Mouse (Mus musculus) left cerebral cortex, adult 2 months (tissue): ENCODE results near the gene Masp1. TPM values are rescaled to one million over a fixed set of nuclear protein-coding genes. Genes with fewer than 3 reads are reported as not detected.

Source experiments
- DNase-seq, 2 experiments: peaks; one replicate each; pipeline ENCODE4 v3.0.0; 2021 to 2022; ENCODE audit warnings: low spot score in 2 of 2, mixed read lengths in 1 of 2; ENCODE audit errors: extremely low spot score in 1 of 2
- H3K27ac ChIP-seq: fragments of 200-600 bp; 2 replicates; pipeline ENCODE4 v1.8.1; 2022
- H3K4me3 ChIP-seq: fragments of 200-600 bp; 2 replicates; pipeline ENCODE4 v1.8.1; 2022
- CTCF ChIP-seq: fragments of 200-600 bp; IDR thresholded peaks from 2 replicates; pipeline ENCODE4 v1.8.1; 2022; ENCODE audit warnings: antibody characterized with exemption, mild to moderate bottlenecking, moderate library complexity
- intact Hi-C: fragments of 180-260 bp; cut with DNase I; formaldehyde crosslinking; loops from one replicate; pipeline ENCODE4 v1.15.1; 2025
- total RNA-seq, 2 experiments: library from RNA; stranded (reverse); gene quantifications; 2 replicates each; pipeline ENCODE4 v1.2.3; 2021

The Masp1 gene
- total RNA-seq, 2 experiments from 2014 or later: 12.6 to 14.6 TPM

GRCm38 (mm10) chr16:23416261-23416656 is 104.4 kb downstream of the Masp1 start:
- no peak for DNase-seq
- H3K27ac ChIP-seq: no peak overlapping the region
- no peak for TF ChIP-seq CTCF
- no peak overlapping the region for H3K4me3 ChIP-seq
- intact Hi-C loops: no loop called here

- intact Hi-C loops: no loop called here
- no peak overlapping the region for H3K4me3 ChIP-seq
- DNase-seq: no peak
- no peak for TF ChIP-seq CTCF
- no peak overlapping the region for H3K27ac ChIP-seq
Measured at GRCm38 (mm10) chr16:23412930-23413329, 107.7 kb downstream of the Masp1 start.

- DNase-seq: peak; percentile 68 to 76
- peak; percentile 88 for TF ChIP-seq CTCF
- Histone ChIP-seq H3K4me3 (no peak overlapping the region), H3K27ac (no peak overlapping the region)
- intact Hi-C loops: loop anchor here (1.0 to 5.0 kb wide), 3 partner anchors 178 to 316 kb away; partner anchors contain the start of gene St6gal1
Measured at GRCm38 (mm10) chr16:23403008-23403755, 117.4 kb downstream of the Masp1 start.

- no peak overlapping the region for H3K27ac ChIP-seq
- no peak overlapping the region for H3K4me3 ChIP-seq
- intact Hi-C loops: loop anchor here (2.0 to 5.0 kb wide), 2 partner anchors 177 to 315 kb away; partner anchors contain the start of gene St6gal1
- no peak for DNase-seq
- TF ChIP-seq CTCF: no peak
Measured at GRCm38 (mm10) chr16:23401959-23402358, 118.7 kb downstream of the Masp1 start.

GRCm38 (mm10) chr16:23401463-23401862 is 119.2 kb downstream of the Masp1 start:
- no peak for DNase-seq
- Histone ChIP-seq H3K4me3 (no peak overlapping the region), H3K27ac (no peak overlapping the region)
- intact Hi-C loops: loop anchor here (5.0 kb wide), 1 partner anchor 314 kb away; no protein-coding TSS in a partner anchor
- no peak for TF ChIP-seq CTCF

Other genes with a start within 250 kb of the Masp1 start
- gene Rtp1, start 91.7 kb downstream of the Masp1 start, total RNA-seq: under 1 TPM; 0.14 to 0.70 TPM
- 1 to 10 TPM; 1.7 to 2.4 TPM for gene Rtp4, start 524 bp downstream of the Masp1 start, total RNA-seq